Mouse (Mus musculus) liver, adult 2 months (tissue): ENCODE measurements around the gene Acacb.

ENCODE experiments used
- CTCF ChIP-seq: fragments of 200-500 bp; IDR thresholded peaks from 2 replicates; pipeline ENCODE4 v1.5.1; 2011; ENCODE audit warnings: low read depth, low read length, control low read depth
- POLR2A ChIP-seq: fragments of 200-500 bp; IDR thresholded peaks from 2 replicates; pipeline ENCODE4 v1.6.1; 2011; ENCODE audit warnings: low read length, control low read depth; ENCODE audit not compliant: insufficient read depth; ENCODE audit errors: extremely low read depth

GRCm38 (mm10) chr5:114177966-114178719 is 31.8 kb downstream of the Acacb start:
- TF ChIP-seq POLR2A (no peak), CTCF (peak; percentile 14; the same call in 1 of the 2 replicates)
